Mouse (Mus musculus) heart, embryonic 14.5 days (tissue): ENCODE measurements around the gene Intu. TPM values are rescaled to one million over a fixed set of nuclear protein-coding genes. Genes with fewer than 3 reads are reported as not detected.
A peak's percentile ranks its signal among the peaks of the same experiment; 100 is the strongest.

Experiments used
- ATAC-seq: fragments of 200-750 bp; cut with Nextera tagmentation; 2 replicates; pipeline ENCODE4 v1.8.0; 2017; ENCODE audit warnings: low read depth, moderate TSS enrichment; ENCODE audit not compliant: insufficient number of reproducible peaks, insufficient read depth, low FRiP score
- H3K27ac ChIP-seq, 2 experiments: fragments of 200-500 bp in 1 of 2; fragments of 300-500 bp in 1 of 2; sonication (generic) in 1 of 2; replicated peaks in 1 of 2; 2 replicates each; pipeline ENCODE4 v1.5.1; 2012 to 2014; ENCODE audit warnings: low read depth in 2 of 2, low read length in 2 of 2, control low read depth in 1 of 2, mild to moderate bottlenecking in 1 of 2, mixed read lengths in 1 of 2; ENCODE audit not compliant: control insufficient read depth in 1 of 2, insufficient read depth in 1 of 2
- H3K27me3 ChIP-seq: fragments of 300-500 bp; sonication (generic); 2 replicates; pipeline ENCODE4 v1.6.1; 2014; ENCODE audit warnings: mild to moderate bottlenecking, low read length, control low read depth; ENCODE audit not compliant: control insufficient read depth, insufficient read depth
- H3K36me3 ChIP-seq: fragments of 300-500 bp; sonication (generic); 2 replicates; pipeline ENCODE4 v1.6.1; 2014; ENCODE audit warnings: mild to moderate bottlenecking, control low read depth, low read length, mixed read lengths; ENCODE audit not compliant: control insufficient read depth, insufficient read depth
- H3K4me1 ChIP-seq, 2 experiments: fragments of 200-500 bp in 1 of 2; fragments of 300-500 bp in 1 of 2; sonication (generic) in 1 of 2; 2 replicates each; pipeline ENCODE4 v1.6.1; 2012 to 2014; ENCODE audit warnings: low read length in 2 of 2, control low read depth in 1 of 2, mixed read lengths in 1 of 2; ENCODE audit not compliant: control insufficient read depth in 2 of 2, insufficient read depth in 2 of 2
- H3K4me2 ChIP-seq: fragments of 300-500 bp; sonication (generic); 2 replicates; pipeline ENCODE4 v1.6.1; 2014; ENCODE audit warnings: mild to moderate bottlenecking, low read length
- H3K4me3 ChIP-seq, 2 experiments: fragments of 200-500 bp in 1 of 2; fragments of 300-500 bp in 1 of 2; sonication (generic) in 1 of 2; 2 replicates each; pipeline ENCODE4 v1.5.1; 2012 to 2014; ENCODE audit warnings: low read length in 2 of 2, mild to moderate bottlenecking in 2 of 2, control low read depth in 1 of 2, low read depth in 1 of 2, moderate library complexity in 1 of 2; ENCODE audit not compliant: control insufficient read depth in 1 of 2, insufficient read depth in 1 of 2
- H3K9ac ChIP-seq: fragments of 300-500 bp; sonication (generic); 2 replicates; pipeline ENCODE4 v1.6.1; 2014; ENCODE audit warnings: mild to moderate bottlenecking, low read length
- H3K9me3 ChIP-seq: fragments of 300-500 bp; sonication (generic); 2 replicates; pipeline ENCODE4 v1.6.1; 2016; ENCODE audit warnings: low read length, control low read depth; ENCODE audit not compliant: control insufficient read depth
- WGBS: fragments of 180-500 bp; shearing (Covaris S2); extraction: QIAGEN DNeasy Blood & Tissue Kit; methylation state at CpG from one replicate; pipeline ENCODE4 v1.1.7; 2014; 5-methylcytosine and 5-hydroxymethylcytosine counted together
- polyA plus RNA-seq: library from polyadenylated mRNA; unstranded; fragments of >200 nt; fragmentation: Nextera tagmentation; extraction: Ambion mirVana; gene quantifications from 2 replicates; pipeline ENCODE4 v1.2.1, GENCODE M21; 2014

Intu gene
- polyA plus RNA-seq, 1 experiment from 2014 or later = 4.1 TPM

GRCm38 (mm10) chr3:40652941-40653352 is 121.9 kb downstream of the Intu start:
- no peak overlapping the region for H3K4me2 ChIP-seq
- H3K36me3 ChIP-seq = 0 out of 2 replicates have a peak, but pooled peaks cover 4% of the 10 kb centered on the region
- H3K9me3 ChIP-seq = no peaks in the 10 kb centered on the region
- no peak overlapping the region for H3K9ac ChIP-seq
- no peak for ATAC-seq
- 41% methylated on average over 10 of the region's 10 CpGs for WGBS
- no peak overlapping the region for H3K27ac ChIP-seq
- no peaks in the 10 kb centered on the region for H3K27me3 ChIP-seq
- peaks cover 4 to 5% of the 10 kb centered on the region in 2 experiments; a peak in 2 of 4 replicates for H3K4me1 ChIP-seq
- no peak overlapping the region for H3K4me3 ChIP-seq

- Histone ChIP-seq H3K27ac (no peak overlapping the region), H3K4me3 (no peak overlapping the region), H3K9me3 (no peaks in the 10 kb centered on the region), H3K9ac (no peak overlapping the region), H3K4me2 (no peak overlapping the region), H3K27me3 (no peaks in the 10 kb centered on the region), H3K36me3 (0 out of 2 replicates have a peak, but pooled peaks cover 9% of the 10 kb centered on the region), H3K4me1 (peaks cover 4 to 5% of the 10 kb centered on the region in 2 experiments; a peak in 2 of 4 replicates)
- ATAC-seq = no peak
- WGBS = 95% methylated on average over 16 of the region's 16 CpGs
Measured at GRCm38 (mm10) chr3:40653582-40653981, 122.5 kb downstream of the Intu start.

- Histone ChIP-seq H3K27me3 (no peaks in the 10 kb centered on the region), H3K4me1 (peaks cover 4 to 5% of the 10 kb centered on the region in 2 experiments; a peak in 2 of 4 replicates), H3K9me3 (no peaks in the 10 kb centered on the region), H3K4me3 (no peak overlapping the region), H3K27ac (no peak overlapping the region), H3K36me3 (0 out of 2 replicates have a peak, but pooled peaks cover 9% of the 10 kb centered on the region), H3K4me2 (no peak overlapping the region), H3K9ac (no peak overlapping the region)
- peak; percentile 47; the same call in 1 of the 2 replicates for ATAC-seq
- 69% methylated on average over 11 of the region's 11 CpGs for WGBS
Measured at GRCm38 (mm10) chr3:40654028-40654427, 122.9 kb downstream of the Intu start.

GRCm38 (mm10) chr3:40655571-40655970 is 124.5 kb downstream of the Intu start:
- H3K4me3 ChIP-seq = no peak overlapping the region
- no peak overlapping the region for H3K27ac ChIP-seq
- H3K9ac ChIP-seq = no peak overlapping the region
- no peak overlapping the region for H3K4me2 ChIP-seq
- H3K36me3 ChIP-seq = 0 out of 2 replicates have a peak, but pooled peaks cover 9% of the 10 kb centered on the region
- no peaks in the 10 kb centered on the region for H3K9me3 ChIP-seq
- ATAC-seq = no peak
- H3K27me3 ChIP-seq = no peaks in the 10 kb centered on the region
- H3K4me1 ChIP-seq = peaks cover 4 to 5% of the 10 kb centered on the region in 2 experiments; a peak in 2 of 4 replicates
- WGBS = 77% methylated on average over 11 of the region's 11 CpGs

- Histone ChIP-seq H3K36me3 (0 out of 2 replicates have a peak, but pooled peaks cover 9% of the 10 kb centered on the region), H3K27ac (no peak overlapping the region), H3K9me3 (no peaks in the 10 kb centered on the region), H3K9ac (no peak overlapping the region), H3K27me3 (no peaks in the 10 kb centered on the region), H3K4me2 (no peak overlapping the region), H3K4me1 (peaks cover 4 to 5% of the 10 kb centered on the region in 2 experiments; a peak in 2 of 4 replicates), H3K4me3 (no peak overlapping the region)
- ATAC-seq = no peak
- whole genome bisulfite sequencing = 86% methylated on average over 5 of the region's 5 CpGs
Measured at GRCm38 (mm10) chr3:40656339-40656738, 125.3 kb downstream of the Intu start.

GRCm38 (mm10) chr3:40660231-40660630 is 129.1 kb downstream of the Intu start:
- ATAC-seq = no peak
- 97% methylated on average over 2 of the region's 2 CpGs for WGBS

GRCm38 (mm10) chr3:40666109-40666508 is 135.0 kb downstream of the Intu start:
- Histone ChIP-seq H3K9me3 (no peaks in the 10 kb centered on the region), H3K27ac (no peak overlapping the region; a peak in 1 of 4 replicates), H3K9ac (no peak overlapping the region), H3K4me3 (no peak overlapping the region), H3K4me1 (peaks cover 3% of the 10 kb centered on the region in 2 experiments; a peak in 2 of 4 replicates), H3K4me2 (no peak overlapping the region), H3K27me3 (no peaks in the 10 kb centered on the region), H3K36me3 (peaks cover 7% of the 10 kb centered on the region; the same call in 1 of the 2 replicates)
- no peak for ATAC-seq
- WGBS = 74% methylated on average over 4 of the region's 4 CpGs

More at GRCm38 (mm10) chr3:40660231-40660630, 129.1 kb downstream of the Intu start:
- Histone ChIP-seq H3K4me1 (no peaks in the 10 kb centered on the region), H3K4me3 (no peak overlapping the region), H3K9ac (no peak overlapping the region), H3K27ac (no peak overlapping the region), H3K4me2 (no peak overlapping the region), H3K27me3 (no peaks in the 10 kb centered on the region), H3K36me3 (peaks cover 12% of the 10 kb centered on the region; the same call in 1 of the 2 replicates), H3K9me3 (no peaks in the 10 kb centered on the region)
